Mouse (Mus musculus): ENCODE measurements around the gene Mctp1.

Gene Mctp1

DNA sequence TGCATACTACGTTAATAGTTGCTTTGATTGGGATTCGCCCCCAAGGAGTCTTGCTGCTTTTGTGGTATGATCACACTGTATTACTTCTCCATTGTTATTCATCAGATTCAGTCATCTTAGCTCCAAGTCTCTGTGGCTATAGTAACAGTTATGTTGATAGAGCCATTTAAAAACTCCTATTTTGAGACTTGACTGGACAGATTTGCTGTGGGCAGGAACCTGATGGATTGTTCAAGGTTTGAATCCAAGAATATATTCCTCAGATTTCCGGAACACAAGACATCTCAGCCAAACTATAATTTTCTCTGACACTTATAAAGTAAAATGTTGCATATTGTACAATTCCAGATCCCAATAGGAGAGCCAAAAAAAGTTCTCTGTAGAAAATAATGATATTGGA, 443.4 kb downstream of the Mctp1 start:
- CTCF ChIA-PET: no interaction called here

DNA sequence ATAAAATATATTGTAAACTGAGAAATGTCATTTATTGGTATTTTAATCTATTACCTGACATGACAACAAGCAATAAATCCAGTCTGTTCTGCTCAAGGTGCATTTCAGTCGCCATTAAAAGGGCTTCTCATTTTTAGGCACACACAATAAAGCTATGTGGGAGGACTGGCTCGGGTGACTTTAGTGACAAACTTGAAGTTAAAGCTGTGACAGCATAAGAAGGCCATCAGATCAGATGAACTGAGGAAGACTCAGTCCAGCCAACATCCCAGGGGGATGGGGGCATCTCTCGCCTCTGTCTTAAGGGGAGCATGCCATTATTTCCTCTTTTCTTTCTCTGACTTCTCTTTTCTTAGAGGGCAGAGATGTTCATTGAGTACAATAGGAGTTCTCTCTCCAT, 453.7 kb downstream of the Mctp1 start:
- CTCF ChIA-PET: no interaction called here

GRCm38 (mm10) chr13:76840712-76841111, 456.4 kb downstream of the Mctp1 start:
- CTCF ChIA-PET: no interaction called here

GRCm38 (mm10) chr13:76844629-76845255, 460.4 kb downstream of the Mctp1 start:
- CTCF ChIA-PET: no interaction called here

DNA sequence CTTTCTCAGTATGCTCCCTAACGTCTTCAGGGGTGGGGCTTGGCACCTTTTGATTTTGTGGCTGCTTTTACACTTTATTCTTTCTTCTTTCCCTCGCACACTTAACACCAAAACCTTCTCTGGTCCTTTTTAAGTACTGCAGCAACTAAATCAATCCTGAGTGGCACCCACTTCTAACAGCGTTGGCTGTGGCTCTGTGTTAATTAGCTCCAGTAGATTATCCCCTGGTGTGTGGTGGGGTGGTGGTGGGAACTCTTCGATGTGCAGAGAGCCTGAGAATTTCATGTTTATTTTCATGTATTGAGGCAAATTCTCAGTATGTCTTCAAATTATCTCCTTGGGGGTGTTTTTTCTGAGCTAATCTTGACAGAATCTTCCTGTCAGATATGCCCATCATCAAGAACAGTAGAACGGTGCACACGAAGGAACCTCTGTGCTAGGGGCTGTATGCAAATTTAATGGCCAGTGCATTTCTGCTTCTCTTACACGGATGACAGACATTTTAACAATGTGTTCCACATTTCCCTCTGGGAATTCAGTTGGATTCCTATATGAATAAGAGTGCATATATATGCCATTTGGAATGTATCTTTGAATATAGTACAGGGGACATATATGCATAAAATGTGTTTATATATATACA, 466.2 kb downstream of the Mctp1 start:
- CTCF ChIA-PET: no interaction called here

- CTCF ChIA-PET: no interaction called here
These were observed 470.0 kb downstream of the Mctp1 start for GRCm38 (mm10) chr13:76854306-76854705.

GRCm38 (mm10) chr13:76855021-76855420, 470.7 kb downstream of the Mctp1 start:
- CTCF ChIA-PET: no interaction called here

GRCm38 (mm10) chr13:76857024-76857423, 472.7 kb downstream of the Mctp1 start:
- CTCF ChIA-PET: no interaction called here

- CTCF ChIA-PET: no interaction called here
These were observed 473.7 kb downstream of the Mctp1 start for GRCm38 (mm10) chr13:76858078-76858482.

GRCm38 (mm10) chr13:76870291-76870690, 486.0 kb downstream of the Mctp1 start:
- CTCF ChIA-PET: no interaction called here

- CTCF ChIA-PET: no interaction called here
These were observed 493.8 kb downstream of the Mctp1 start for GRCm38 (mm10) chr13:76877887-76878763.

GRCm38 (mm10) chr13:76879008-76879407, 494.7 kb downstream of the Mctp1 start:
- CTCF ChIA-PET: no interaction called here

- CTCF ChIA-PET: no interaction called here
These were observed 500.3 kb downstream of the Mctp1 start for GRCm38 (mm10) chr13:76884517-76885092.

GRCm38 (mm10) chr13:76892987-76893386, 508.7 kb downstream of the Mctp1 start:
- CTCF ChIA-PET: no interaction called here

- CTCF ChIA-PET: no interaction called here
These were observed 511.6 kb downstream of the Mctp1 start for GRCm38 (mm10) chr13:76895770-76896456.

GRCm38 (mm10) chr13:76896457-76896790, 512.1 kb downstream of the Mctp1 start:
- CTCF ChIA-PET: no interaction called here

DNA sequence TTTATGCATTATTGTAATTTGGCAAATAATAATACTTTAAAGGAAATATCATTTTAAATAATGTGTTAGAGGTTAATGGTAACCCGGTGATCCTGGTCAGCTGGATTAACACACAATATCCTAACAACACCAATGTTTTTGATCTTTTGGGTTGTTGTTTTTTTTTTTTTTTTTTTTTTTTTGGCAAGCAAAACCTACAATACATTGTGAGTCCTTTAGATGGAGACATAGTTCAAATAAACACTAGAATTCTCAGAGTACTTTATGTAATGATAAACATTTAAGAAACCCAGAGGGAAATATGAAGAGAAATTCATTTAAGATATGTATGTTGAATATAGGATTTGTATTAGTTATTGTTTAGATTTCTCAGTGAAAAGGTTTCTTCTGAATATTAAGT, 534.0 kb downstream of the Mctp1 start:
- CTCF ChIA-PET: no interaction called here

DNA sequence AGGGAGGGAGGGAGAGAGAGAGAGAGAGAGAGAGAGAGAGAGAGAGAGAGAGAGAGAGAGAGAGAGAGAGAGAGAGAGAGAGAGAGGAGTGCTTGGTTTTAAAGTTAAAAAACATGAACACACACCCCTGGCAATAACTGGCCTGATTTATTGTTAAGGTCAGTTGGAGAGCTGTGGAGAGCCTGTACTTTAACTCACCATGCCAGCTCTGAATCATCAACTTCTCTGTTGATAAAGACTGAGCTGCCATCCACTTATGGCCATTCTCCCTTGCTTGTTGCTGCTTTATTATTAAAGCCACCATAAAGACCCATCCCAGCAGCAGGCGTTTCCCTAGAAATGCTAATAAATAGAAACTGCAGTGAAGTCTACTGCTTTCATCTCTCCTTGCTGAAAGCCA, 542.5 kb downstream of the Mctp1 start:
- CTCF ChIA-PET: no interaction called here

- CTCF ChIA-PET: no interaction called here
These were observed 543.6 kb downstream of the Mctp1 start for GRCm38 (mm10) chr13:76927875-76928440.

DNA sequence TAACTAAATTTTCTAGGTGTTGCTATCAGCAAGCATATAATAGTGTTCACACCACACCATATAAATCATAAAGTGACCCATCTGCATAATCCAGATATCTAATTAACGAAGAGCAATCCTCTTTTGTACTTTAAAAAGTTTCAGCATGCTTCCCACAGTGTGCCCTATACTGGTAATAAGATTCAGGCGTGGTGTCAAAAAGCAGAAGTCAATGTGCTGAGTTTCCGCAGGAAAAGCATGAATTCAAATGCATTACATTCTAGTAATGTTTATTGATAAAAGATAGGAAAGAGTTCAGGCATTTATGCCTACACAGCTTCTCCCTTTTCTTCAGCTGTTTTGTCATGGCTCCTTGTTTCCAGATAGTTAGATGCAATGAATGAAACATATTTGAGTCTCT, 544.8 kb downstream of the Mctp1 start:
- CTCF ChIA-PET: no interaction called here

DNA sequence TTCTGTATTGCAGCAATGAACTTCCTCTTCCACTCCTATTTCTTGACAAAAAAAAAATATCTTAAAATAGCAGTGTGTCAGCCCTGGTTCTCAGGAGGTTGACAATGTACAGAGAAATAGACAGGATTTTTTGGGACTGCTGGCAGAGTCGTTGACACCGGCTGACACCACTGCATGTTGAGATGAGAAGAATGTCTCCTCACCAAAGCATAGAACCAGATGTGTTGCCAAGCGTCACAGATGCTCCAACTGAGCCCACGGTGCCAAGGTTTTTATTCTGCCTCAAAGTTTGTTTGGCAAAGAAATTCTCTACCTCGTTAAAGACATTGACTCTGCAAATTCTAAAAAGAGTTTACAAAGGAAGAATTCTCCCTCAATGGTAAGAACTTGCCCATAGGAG, 548.6 kb downstream of the Mctp1 start:
- CTCF ChIA-PET: no interaction called here

GRCm38 (mm10) chr13:76949234-76949633, 564.9 kb downstream of the Mctp1 start:
- CTCF ChIA-PET: no interaction called here
